Mouse (Mus musculus): ENCODE data around the gene Prkcd. TPM values are rescaled to one million over a fixed set of nuclear protein-coding genes. Genes with fewer than 3 reads are reported as not detected.
A peak's percentile ranks its signal among the peaks of the same experiment; 100 is the strongest.
"Not testable (repeated sequence)": the region's sequence is repeated elsewhere in the genome, so short reads cannot be mapped to it uniquely, and the experiment has no call there.

Gene Prkcd
- polyA plus RNA-seq, 1 experiment from 2014 or later = 37.3 TPM

GRCm38 (mm10) chr14:30577303-30578062, 48.5 kb downstream of the Prkcd start:
- not testable (repeated sequence) for H3K27ac ChIP-seq (replicated peaks); DNase-seq (ENCODE audit: low spot score); H3K4me1 ChIP-seq; H3K9me3 ChIP-seq; H3K27me3 ChIP-seq (replicated peaks; ENCODE audit: low read depth, poor library complexity, severe bottlenecking); H3K4me3 ChIP-seq
- peaks cover 41% of the 10 kb centered on the region for H3K36me3 ChIP-seq (replicated peaks)
- WGBS = 45% methylated on average over 10 of the region's 12 CpGs

DNA sequence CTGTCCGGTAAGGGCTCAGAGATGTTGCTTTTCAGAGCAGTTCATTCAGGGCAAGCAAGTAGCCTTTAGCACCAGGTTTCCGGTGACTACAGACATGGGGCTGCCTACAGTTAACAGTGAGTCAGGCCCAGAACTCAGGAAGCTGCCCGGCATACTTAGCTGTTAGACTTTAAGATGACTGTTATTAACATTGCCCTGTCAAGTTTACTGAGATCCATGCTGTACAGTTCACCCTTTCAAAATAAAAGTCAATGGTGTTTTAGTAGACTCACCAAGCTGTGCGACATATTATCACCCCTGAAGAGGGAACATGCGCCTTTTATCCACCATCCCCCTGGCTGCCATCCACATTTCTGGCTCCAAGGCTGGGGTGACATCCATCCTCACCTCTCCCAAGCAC, 49.8 kb downstream of the Prkcd start:
- Histone ChIP-seq H3K9me3 (no peaks in the 10 kb centered on the region), H3K4me1 (peaks cover 9% of the 10 kb centered on the region), H3K27me3 (replicated peaks; ENCODE audit: low read depth, poor library complexity, severe bottlenecking) (no peaks in the 10 kb centered on the region), H3K27ac (replicated peaks) (no peak overlapping the region), H3K4me3 (no peak overlapping the region), H3K36me3 (replicated peaks) (peaks cover 54% of the 10 kb centered on the region)
- no peak for DNase-seq (ENCODE audit: low spot score)
- 73% methylated on average over 5 of the region's 5 CpGs for WGBS

- 77% methylated on average over 7 of the region's 7 CpGs for WGBS
- H3K4me3 ChIP-seq = no peak overlapping the region
Measured at GRCm38 (mm10) chr14:30575791-30576190, 50.2 kb downstream of the Prkcd start.

DNA sequence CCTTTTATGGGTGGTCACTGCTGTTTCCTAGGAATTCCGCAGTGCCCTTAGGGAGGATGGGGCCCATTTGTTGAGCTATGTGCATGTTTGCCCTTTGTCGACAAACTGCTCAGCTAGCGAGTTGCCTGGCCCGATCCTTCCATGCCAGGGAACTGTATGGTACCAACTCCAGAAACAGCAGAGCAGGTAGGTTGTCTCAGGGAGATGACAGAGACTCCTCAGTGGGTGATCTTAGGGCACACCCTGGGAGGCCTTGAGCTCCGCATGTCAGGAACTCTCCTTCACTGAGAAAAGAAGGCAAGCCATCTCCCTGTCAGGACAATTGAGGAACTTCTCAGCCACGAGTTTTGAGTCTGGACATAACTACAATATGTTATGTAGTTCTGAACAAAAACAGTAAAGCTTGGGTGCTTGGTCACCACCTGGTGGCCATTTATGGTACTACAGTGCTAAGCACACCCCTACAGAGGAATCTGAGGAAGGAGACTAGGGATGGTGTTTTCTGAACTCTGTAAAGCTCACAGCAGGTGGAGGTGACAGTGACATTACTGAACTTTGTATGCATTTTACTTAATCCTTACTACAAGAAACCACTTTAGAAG, 51.9 kb downstream of the Prkcd start:
- peaks cover 3% of the 10 kb centered on the region; the same call in 1 of the 2 replicates for H3K4me1 ChIP-seq
- no peak overlapping the region for H3K27ac ChIP-seq (replicated peaks)
- WGBS = 72% methylated on average over 6 of the region's 6 CpGs
- DNase-seq (ENCODE audit: low spot score) = peak; percentile 68
- H3K36me3 ChIP-seq (replicated peaks) = peaks cover 75% of the 10 kb centered on the region
- H3K9me3 ChIP-seq = no peaks in the 10 kb centered on the region
- no peaks in the 10 kb centered on the region for H3K27me3 ChIP-seq (replicated peaks; ENCODE audit: low read depth, poor library complexity, severe bottlenecking)
- no peak overlapping the region for H3K4me3 ChIP-seq

More at GRCm38 (mm10) chr14:30575791-30576190, 50.2 kb downstream of the Prkcd start:
- no peaks in the 10 kb centered on the region for H3K27me3 ChIP-seq (replicated peaks; ENCODE audit: low read depth, poor library complexity, severe bottlenecking)
- H3K4me1 ChIP-seq = peaks cover 9% of the 10 kb centered on the region
- DNase-seq (ENCODE audit: low spot score) = no peak
- no peaks in the 10 kb centered on the region for H3K9me3 ChIP-seq
- H3K27ac ChIP-seq (replicated peaks) = no peak overlapping the region
- H3K36me3 ChIP-seq (replicated peaks) = peaks cover 58% of the 10 kb centered on the region

DNA sequence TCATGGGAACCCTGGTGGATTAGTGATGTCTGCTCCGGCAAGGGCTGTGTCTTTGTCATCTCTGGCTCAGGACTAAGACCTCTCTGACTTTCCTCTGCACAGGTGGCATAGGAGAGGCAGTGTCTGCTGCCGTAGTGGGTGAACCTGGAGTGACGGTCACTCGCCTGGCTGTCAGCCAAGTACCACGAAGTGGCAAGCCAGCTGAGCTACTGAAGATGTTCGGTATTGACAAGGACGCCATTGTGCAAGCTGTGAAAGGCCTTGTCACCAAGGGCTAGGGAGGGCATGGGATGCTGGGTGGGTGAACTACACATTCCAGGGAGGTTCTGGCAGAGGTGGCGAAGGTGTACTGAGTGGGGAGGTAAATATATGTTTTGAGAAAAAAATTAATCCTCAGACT, 52.8 kb downstream of the Prkcd start:
- Histone ChIP-seq H3K27ac (replicated peaks) (no peak overlapping the region), H3K4me3 (no peak overlapping the region), H3K27me3 (replicated peaks; ENCODE audit: low read depth, poor library complexity, severe bottlenecking) (no peaks in the 10 kb centered on the region), H3K4me1 (peaks cover 3% of the 10 kb centered on the region; the same call in 1 of the 2 replicates), H3K9me3 (no peaks in the 10 kb centered on the region), H3K36me3 (replicated peaks) (peaks cover 84% of the 10 kb centered on the region)
- WGBS = 87% methylated on average over 8 of the region's 8 CpGs
- no peak for DNase-seq (ENCODE audit: low spot score)

DNA sequence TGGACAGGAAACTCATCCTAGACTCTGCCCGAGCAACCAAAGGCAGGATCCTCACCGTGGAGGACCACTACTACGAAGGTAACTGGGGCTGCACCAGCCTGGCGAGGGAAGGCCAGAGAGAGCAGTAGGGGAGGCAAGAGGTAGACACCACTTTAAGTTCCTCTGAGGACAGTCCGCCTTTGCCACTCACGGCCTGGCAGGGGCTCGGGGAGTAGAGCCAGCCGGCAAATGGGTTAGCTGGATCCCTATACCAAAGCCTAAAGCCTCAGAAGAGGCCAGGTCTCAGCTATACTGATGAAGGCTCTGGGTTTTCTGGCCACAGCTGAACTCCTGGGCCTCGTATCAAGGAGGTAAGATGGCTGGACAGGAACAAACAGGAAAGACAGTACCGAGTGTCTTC, 53.8 kb downstream of the Prkcd start:
- DNase-seq (ENCODE audit: low spot score) = no peak
- Histone ChIP-seq H3K27me3 (replicated peaks; ENCODE audit: low read depth, poor library complexity, severe bottlenecking) (no peaks in the 10 kb centered on the region), H3K27ac (replicated peaks) (no peak overlapping the region), H3K4me3 (no peak overlapping the region), H3K9me3 (no peaks in the 10 kb centered on the region), H3K4me1 (no peaks in the 10 kb centered on the region; the same call in 1 of the 2 replicates), H3K36me3 (replicated peaks) (peaks cover 94% of the 10 kb centered on the region)
- 91% methylated on average over 10 of the region's 10 CpGs for WGBS

DNA sequence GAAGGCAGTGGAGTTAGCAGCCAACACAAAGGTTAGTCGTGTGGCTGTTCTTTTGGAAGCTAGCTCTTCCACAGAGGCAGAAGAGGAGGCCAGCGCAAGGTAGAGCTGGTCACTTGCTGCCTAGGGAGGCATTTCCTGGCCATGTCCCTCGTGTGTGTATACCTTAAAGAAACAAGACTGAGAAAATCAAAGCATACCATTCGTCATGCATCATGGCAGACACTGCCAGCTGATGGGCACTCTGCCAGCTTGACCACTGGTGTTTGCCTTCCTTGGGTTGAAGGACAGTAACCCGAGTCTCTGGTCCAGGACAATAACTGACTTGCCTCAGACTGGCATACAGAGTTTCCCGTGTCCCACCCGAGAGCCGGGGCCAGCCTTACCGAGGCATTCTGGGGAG, 55.7 kb downstream of the Prkcd start:
- Histone ChIP-seq H3K27me3 (replicated peaks; ENCODE audit: low read depth, poor library complexity, severe bottlenecking) (no peaks in the 10 kb centered on the region), H3K36me3 (replicated peaks) (peaks cover 100% of the 10 kb centered on the region), H3K4me3 (no peak overlapping the region), H3K27ac (replicated peaks) (no peak overlapping the region), H3K9me3 (no peaks in the 10 kb centered on the region), H3K4me1 (no peaks in the 10 kb centered on the region)
- DNase-seq (ENCODE audit: low spot score) = no peak
- WGBS = 92% methylated on average over 9 of the region's 9 CpGs

GRCm38 (mm10) chr14:30568016-30568415, 58.0 kb downstream of the Prkcd start:
- Histone ChIP-seq H3K27ac (replicated peaks) (no peak overlapping the region), H3K4me1 (no peaks in the 10 kb centered on the region), H3K9me3 (no peaks in the 10 kb centered on the region), H3K4me3 (no peak overlapping the region), H3K27me3 (replicated peaks; ENCODE audit: low read depth, poor library complexity, severe bottlenecking) (no peaks in the 10 kb centered on the region), H3K36me3 (replicated peaks) (peaks cover 100% of the 10 kb centered on the region)
- 88% methylated on average over 9 of the region's 9 CpGs for WGBS
- DNase-seq (ENCODE audit: low spot score) = no peak

DNA sequence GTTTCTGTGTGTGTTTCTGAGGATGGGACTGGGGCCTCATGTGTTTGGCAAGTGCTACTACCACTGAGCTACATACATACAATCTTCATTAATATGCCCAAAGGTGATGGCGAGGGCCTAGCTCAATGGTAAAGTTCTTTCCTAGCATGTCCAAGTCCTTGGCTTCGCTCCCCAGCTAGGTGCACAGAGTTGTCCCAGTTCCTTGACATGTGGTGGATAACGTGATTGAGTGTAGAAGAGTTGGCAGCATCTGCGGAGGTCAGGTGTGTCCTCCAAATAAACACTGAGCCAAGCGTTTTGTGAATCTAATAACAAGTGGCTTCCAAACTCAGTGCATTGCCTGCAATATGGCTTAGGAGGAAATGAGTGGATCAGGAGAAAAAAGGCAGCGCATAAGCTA, 59.7 kb downstream of the Prkcd start:
- no peak overlapping the region for H3K27ac ChIP-seq (replicated peaks)
- H3K36me3 ChIP-seq (replicated peaks) = peaks cover 98% of the 10 kb centered on the region
- no peaks in the 10 kb centered on the region for H3K27me3 ChIP-seq (replicated peaks; ENCODE audit: low read depth, poor library complexity, severe bottlenecking)
- DNase-seq (ENCODE audit: low spot score) = no peak
- no peaks in the 10 kb centered on the region for H3K4me1 ChIP-seq
- no peak overlapping the region for H3K4me3 ChIP-seq
- 93% methylated on average over 6 of the region's 6 CpGs for WGBS
- H3K9me3 ChIP-seq = no peaks in the 10 kb centered on the region

GRCm38 (mm10) chr14:30564451-30564850, 61.6 kb downstream of the Prkcd start:
- H3K27ac ChIP-seq (replicated peaks) = no peak overlapping the region
- peaks cover 98% of the 10 kb centered on the region for H3K36me3 ChIP-seq (replicated peaks)
- DNase-seq (ENCODE audit: low spot score) = no peak
- H3K4me1 ChIP-seq = no peaks in the 10 kb centered on the region
- H3K9me3 ChIP-seq = no peaks in the 10 kb centered on the region
- 94% methylated on average over 2 of the region's 2 CpGs for WGBS
- no peak overlapping the region for H3K4me3 ChIP-seq
- no peaks in the 10 kb centered on the region for H3K27me3 ChIP-seq (replicated peaks; ENCODE audit: low read depth, poor library complexity, severe bottlenecking)

- no peak overlapping the region for H3K27ac ChIP-seq (replicated peaks)
- DNase-seq (ENCODE audit: low spot score) = no peak
- H3K27me3 ChIP-seq (replicated peaks; ENCODE audit: low read depth, poor library complexity, severe bottlenecking) = no peaks in the 10 kb centered on the region
- H3K9me3 ChIP-seq = no peaks in the 10 kb centered on the region
- peaks cover 98% of the 10 kb centered on the region for H3K36me3 ChIP-seq (replicated peaks)
- peaks cover 2% of the 10 kb centered on the region; the same call in 1 of the 2 replicates for H3K4me1 ChIP-seq
- H3K4me3 ChIP-seq = no peak overlapping the region
Measured at GRCm38 (mm10) chr14:30562343-30562742, 63.7 kb downstream of the Prkcd start.

- H3K36me3 ChIP-seq (replicated peaks) = peaks cover 98% of the 10 kb centered on the region
- H3K4me3 ChIP-seq = no peak overlapping the region
- H3K9me3 ChIP-seq = no peaks in the 10 kb centered on the region
- no peak for DNase-seq (ENCODE audit: low spot score)
- H3K27ac ChIP-seq (replicated peaks) = no peak overlapping the region
- H3K27me3 ChIP-seq (replicated peaks; ENCODE audit: low read depth, poor library complexity, severe bottlenecking) = no peaks in the 10 kb centered on the region
- peaks cover 2% of the 10 kb centered on the region; the same call in 1 of the 2 replicates for H3K4me1 ChIP-seq
- WGBS = 93% methylated on average over 14 of the region's 14 CpGs
Measured at GRCm38 (mm10) chr14:30561470-30562187, 64.4 kb downstream of the Prkcd start.
